Mouse (Mus musculus) forebrain, postnatal 0 days (tissue): ENCODE data around the gene Prrx1. TPM values are rescaled to one million over a fixed set of nuclear protein-coding genes. Genes with fewer than 3 reads are reported as not detected.

Experiments
- ATAC-seq: fragments of 200-750 bp; cut with Nextera tagmentation; 2 replicates; pipeline ENCODE4 v1.8.0; 2017; ENCODE audit warnings: mild to moderate bottlenecking, moderate library complexity
- DNase-seq: peaks from one replicate; pipeline ENCODE4 v3.0.0-alpha.2; 2015
- H3K27ac ChIP-seq: fragments of 300-500 bp; sonication (generic); 2 replicates; pipeline ENCODE4 v1.5.1; 2014; ENCODE audit warnings: low read depth, mild to moderate bottlenecking, antibody characterized with exemption, low read length, moderate library complexity, mixed read lengths
- H3K27me3 ChIP-seq: fragments of 300-500 bp; sonication (generic); 2 replicates; pipeline ENCODE4 v1.6.1; 2014; ENCODE audit warnings: mild to moderate bottlenecking, low read length, mixed read lengths; ENCODE audit not compliant: insufficient read depth
- H3K36me3 ChIP-seq: fragments of 300-500 bp; sonication (generic); 2 replicates; pipeline ENCODE4 v1.6.1; 2014; ENCODE audit warnings: mild to moderate bottlenecking, moderate library complexity; ENCODE audit not compliant: insufficient read depth
- H3K4me1 ChIP-seq: fragments of 300-500 bp; sonication (generic); 2 replicates; pipeline ENCODE4 v1.6.1; 2014; ENCODE audit warnings: antibody characterized with exemption; ENCODE audit not compliant: insufficient read depth
- H3K4me2 ChIP-seq: fragments of 300-500 bp; sonication (generic); 2 replicates; pipeline ENCODE4 v1.6.1; 2014; ENCODE audit warnings: low read depth, mild to moderate bottlenecking, moderate library complexity
- H3K4me3 ChIP-seq: fragments of 300-500 bp; sonication (generic); 2 replicates; pipeline ENCODE4 v1.5.1; 2014; ENCODE audit warnings: low read depth, low read length, mixed read lengths
- H3K9ac ChIP-seq: fragments of 300-500 bp; sonication (generic); 2 replicates; pipeline ENCODE4 v1.6.1; 2014; ENCODE audit warnings: mild to moderate bottlenecking
- H3K9me3 ChIP-seq: fragments of 300-500 bp; sonication (generic); 2 replicates; pipeline ENCODE4 v1.6.1; 2016; ENCODE audit warnings: low read length
- CTCF ChIP-seq: sonication (generic); IDR thresholded peaks from 2 replicates; pipeline ENCODE4 v1.5.1; 2016; ENCODE audit warnings: antibody characterized with exemption, control low read depth, low read depth
- WGBS: fragments of 180-500 bp; shearing (Covaris S2); extraction: QIAGEN DNeasy Blood & Tissue Kit; methylation state at CpG from one replicate; pipeline ENCODE4 v1.1.7; 2014; 5-methylcytosine and 5-hydroxymethylcytosine counted together
- polyA plus RNA-seq: library from polyadenylated mRNA; unstranded; fragments of >200 nt; fragmentation: Nextera tagmentation; extraction: Ambion mirVana; gene quantifications from 2 replicates; pipeline ENCODE4 v1.2.1, GENCODE M21; 2015
- total RNA-seq: library from RNA; depleted of rRNA; stranded (reverse); fragments of >200 nt; gene quantifications from 2 replicates; pipeline ENCODE4 v1.2.3, GENCODE M21; 2014

Prrx1 gene
- total and polyA plus RNA-seq, 2 experiments from 2014 or later: 4.0 to 7.3 TPM

DNA sequence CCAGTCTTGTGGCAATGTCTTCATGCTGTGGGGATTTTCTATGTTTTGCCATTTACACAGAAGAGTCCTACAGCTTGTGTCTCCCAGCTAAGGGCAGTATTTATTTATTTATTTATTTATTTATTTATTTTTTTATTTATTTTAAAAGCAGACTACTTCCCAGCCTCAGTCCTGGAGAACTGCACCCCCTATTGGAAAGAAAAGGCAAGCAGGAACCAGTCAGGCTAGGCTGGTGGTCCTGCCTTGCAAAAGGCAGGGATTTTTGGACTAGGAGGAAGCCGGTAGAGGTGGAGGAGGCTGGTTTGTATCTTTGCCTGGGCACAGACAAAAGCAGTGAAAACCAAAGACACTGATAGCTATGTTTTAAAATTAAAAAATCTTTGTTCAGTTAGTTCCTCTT, 7.6 kb downstream of the Prrx1 start:
- Histone ChIP-seq H3K4me1 (no peaks in the 10 kb centered on the region), H3K9ac (no peak overlapping the region), H3K36me3 (no peaks in the 10 kb centered on the region), H3K27me3 (peaks cover 20% of the 10 kb centered on the region; the same call in 1 of the 2 replicates), H3K4me3 (no peak overlapping the region), H3K9me3 (no peaks in the 10 kb centered on the region), H3K27ac (no peak overlapping the region), H3K4me2 (no peak overlapping the region)
- no peak for TF ChIP-seq CTCF
- DNase-seq: peak; percentile 10
- ATAC-seq: no peak
- WGBS: 56% methylated on average over 1 of the region's 1 CpGs

GRCm38 (mm10) chr1:163304837-163305236, 8.7 kb downstream of the Prrx1 start:
- TF ChIP-seq CTCF: no peak
- no peak overlapping the region for H3K4me3 ChIP-seq
- ATAC-seq: no peak
- no peak overlapping the region for H3K9ac ChIP-seq
- H3K9me3 ChIP-seq: no peaks in the 10 kb centered on the region
- H3K4me2 ChIP-seq: no peak overlapping the region
- no peaks in the 10 kb centered on the region for H3K4me1 ChIP-seq
- WGBS: 55% methylated on average over 3 of the region's 3 CpGs
- DNase-seq: peak; percentile 13
- H3K36me3 ChIP-seq: no peaks in the 10 kb centered on the region
- peaks cover 11% of the 10 kb centered on the region; the same call in 1 of the 2 replicates for H3K27me3 ChIP-seq
- H3K27ac ChIP-seq: no peak overlapping the region

GRCm38 (mm10) chr1:163302292-163302691, 11.2 kb downstream of the Prrx1 start:
- TF ChIP-seq CTCF: no peak
- DNase-seq: no peak
- no peak overlapping the region for H3K4me3 ChIP-seq

GRCm38 (mm10) chr1:163293152-163293551, 20.4 kb downstream of the Prrx1 start:
- H3K27ac ChIP-seq: no peak overlapping the region
- no peak overlapping the region for H3K9ac ChIP-seq
- TF ChIP-seq CTCF: no peak
- H3K4me3 ChIP-seq: no peak overlapping the region
- DNase-seq: no peak
- no peak for ATAC-seq
- no peaks in the 10 kb centered on the region for H3K27me3 ChIP-seq
- H3K4me2 ChIP-seq: no peak overlapping the region
- no peaks in the 10 kb centered on the region for H3K36me3 ChIP-seq
- no peaks in the 10 kb centered on the region for H3K4me1 ChIP-seq
- 89% methylated on average over 4 of the region's 4 CpGs for WGBS
- H3K9me3 ChIP-seq: no peaks in the 10 kb centered on the region

More at GRCm38 (mm10) chr1:163302292-163302691, 11.2 kb downstream of the Prrx1 start:
- WGBS: 43% methylated on average over 6 of the region's 6 CpGs
- Histone ChIP-seq H3K9ac (no peak overlapping the region), H3K4me2 (no peak overlapping the region), H3K27ac (no peak overlapping the region), H3K4me1 (no peaks in the 10 kb centered on the region), H3K36me3 (no peaks in the 10 kb centered on the region), H3K27me3 (no peaks in the 10 kb centered on the region), H3K9me3 (no peaks in the 10 kb centered on the region)
- no peak for ATAC-seq

DNA sequence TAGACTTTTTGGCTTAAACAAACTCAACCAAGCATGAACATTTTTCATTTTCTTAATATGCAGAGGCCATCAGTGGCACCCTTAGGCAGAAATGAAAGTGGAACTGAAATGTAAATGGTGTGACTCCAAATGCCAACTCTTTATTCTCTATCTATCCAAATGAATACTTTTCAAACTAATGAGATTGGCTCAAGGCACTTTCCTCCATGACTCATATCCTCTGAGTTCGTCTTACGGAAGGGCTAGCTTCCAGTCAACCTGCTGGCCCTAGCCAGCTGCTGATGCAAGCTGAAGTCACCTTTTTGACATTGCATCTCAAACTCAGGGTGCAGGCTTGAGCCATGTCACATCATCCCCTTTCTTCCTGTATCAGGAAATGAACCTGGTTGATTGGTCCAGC, 21.6 kb downstream of the Prrx1 start:
- Histone ChIP-seq H3K4me2 (no peak overlapping the region), H3K9me3 (no peaks in the 10 kb centered on the region), H3K9ac (no peak overlapping the region), H3K27ac (no peak overlapping the region), H3K27me3 (no peaks in the 10 kb centered on the region), H3K36me3 (no peaks in the 10 kb centered on the region), H3K4me1 (no peaks in the 10 kb centered on the region), H3K4me3 (no peak overlapping the region)
- ATAC-seq: no peak
- WGBS: 56% methylated on average over 2 of the region's 2 CpGs
- no peak for DNase-seq
- TF ChIP-seq CTCF: no peak

DNA sequence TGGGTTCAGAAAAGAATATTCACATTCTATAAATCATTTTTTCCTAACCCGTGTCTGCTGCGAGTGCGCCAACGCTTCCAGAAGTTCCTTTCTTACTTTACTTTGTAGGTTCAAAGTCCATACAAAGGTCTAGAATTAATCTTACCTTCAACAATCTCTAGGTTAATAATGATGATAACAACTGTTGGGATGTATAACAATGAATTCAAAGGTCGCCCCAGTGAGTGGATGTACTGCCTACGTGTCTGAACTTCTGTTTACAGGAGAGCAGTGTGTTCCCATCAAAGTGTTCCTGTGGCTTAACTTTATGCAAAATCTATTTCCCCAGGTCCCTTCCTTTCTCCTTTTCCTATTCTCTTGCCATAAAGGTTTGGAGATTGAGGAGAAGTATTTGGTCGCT, 24.4 kb downstream of the Prrx1 start:
- no peak overlapping the region for H3K4me2 ChIP-seq
- ATAC-seq (no peak), DNase-seq (no peak)
- no peak overlapping the region for H3K27ac ChIP-seq
- no peaks in the 10 kb centered on the region for H3K9me3 ChIP-seq
- 91% methylated on average over 7 of the region's 7 CpGs for WGBS
- H3K4me3 ChIP-seq: no peak overlapping the region
- H3K36me3 ChIP-seq: no peaks in the 10 kb centered on the region
- no peak for TF ChIP-seq CTCF
- no peaks in the 10 kb centered on the region for H3K4me1 ChIP-seq
- H3K9ac ChIP-seq: no peak overlapping the region
- no peaks in the 10 kb centered on the region for H3K27me3 ChIP-seq

DNA sequence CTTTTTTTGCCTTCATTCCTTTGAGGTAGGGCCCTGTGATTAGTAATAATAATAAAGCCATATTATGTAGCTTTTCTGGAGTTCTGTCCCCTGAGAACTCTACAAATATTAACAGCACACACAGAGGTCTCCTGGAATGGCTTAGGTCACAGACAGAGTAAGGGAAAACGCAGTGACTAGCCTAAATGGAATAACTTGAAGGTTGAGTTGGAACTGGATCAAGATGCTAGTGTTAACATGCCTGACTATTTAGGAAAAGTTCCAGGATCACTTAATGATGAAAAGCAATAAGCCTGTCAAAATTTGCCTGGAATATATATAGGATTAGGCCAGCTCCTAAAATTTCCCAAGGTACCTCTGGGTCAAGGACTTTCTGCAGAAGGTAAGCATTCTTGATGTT, 28.0 kb downstream of the Prrx1 start:
- H3K27ac ChIP-seq: no peak overlapping the region
- H3K27me3 ChIP-seq: no peaks in the 10 kb centered on the region
- H3K9me3 ChIP-seq: no peaks in the 10 kb centered on the region
- DNase-seq: no peak
- peaks cover 7% of the 10 kb centered on the region; the same call in 1 of the 2 replicates for H3K4me1 ChIP-seq
- no peaks in the 10 kb centered on the region for H3K36me3 ChIP-seq
- 55% methylated on average over 1 of the region's 1 CpGs for WGBS
- no peak overlapping the region for H3K4me2 ChIP-seq
- H3K9ac ChIP-seq: no peak overlapping the region
- no peak for ATAC-seq
- no peak for TF ChIP-seq CTCF
- no peak overlapping the region for H3K4me3 ChIP-seq

DNA sequence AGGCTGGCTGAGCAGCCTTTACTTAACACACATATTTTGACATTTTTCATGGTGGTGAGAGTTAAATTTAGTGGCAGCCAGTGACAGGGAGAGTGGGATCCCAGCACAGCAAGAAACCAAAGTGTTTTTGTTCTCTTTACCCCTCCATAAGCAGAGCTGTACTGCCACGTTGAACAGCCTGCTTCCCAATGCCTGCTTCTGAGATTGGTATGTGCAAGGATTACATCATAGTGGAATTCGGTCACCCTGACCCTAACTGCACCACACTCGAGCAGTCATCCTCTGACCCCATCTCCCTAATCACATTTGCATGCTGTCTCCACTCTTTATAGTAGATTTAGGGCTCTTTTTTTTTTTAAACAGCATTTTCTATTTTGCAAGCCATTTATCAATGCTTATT, 28.4 kb downstream of the Prrx1 start:
- Histone ChIP-seq H3K27ac (no peak overlapping the region), H3K4me1 (peaks cover 7% of the 10 kb centered on the region; the same call in 1 of the 2 replicates), H3K27me3 (no peaks in the 10 kb centered on the region), H3K9me3 (no peaks in the 10 kb centered on the region), H3K36me3 (no peaks in the 10 kb centered on the region), H3K4me2 (no peak overlapping the region), H3K4me3 (no peak overlapping the region), H3K9ac (no peak overlapping the region)
- WGBS: 24% methylated on average over 3 of the region's 3 CpGs
- ATAC-seq (no peak), DNase-seq (no peak)
- TF ChIP-seq CTCF: no peak
